Mouse (Mus musculus) kidney, adult 8-10 months (tissue): ENCODE results near the gene Atf5.
A peak's percentile ranks its signal among the peaks of the same experiment; 100 is the strongest.

Experiments used
- DNase-seq, 2 experiments: peaks; one replicate each; pipeline ENCODE4 v3.0.0; 2022

The Atf5 gene

DNA sequence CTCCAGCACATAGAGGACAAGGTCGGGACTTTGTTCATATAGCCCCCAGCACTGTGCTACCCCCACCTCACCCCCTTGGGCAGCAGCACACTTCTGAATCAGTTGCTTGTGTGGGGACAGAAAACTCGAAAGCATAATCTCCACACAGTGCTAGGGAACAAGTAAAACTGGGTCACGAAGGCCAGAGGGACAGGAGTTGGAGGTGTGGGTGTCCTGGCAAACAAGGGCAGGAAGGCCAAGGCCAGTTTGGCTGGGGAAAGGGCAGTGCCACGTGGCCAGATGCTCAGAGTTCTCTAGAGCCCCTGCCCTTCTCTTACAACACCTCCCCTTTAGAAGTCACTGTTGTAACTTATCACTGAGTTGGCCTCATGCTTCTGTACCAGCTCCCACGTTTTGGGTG, 3.4 kb upstream of the Atf5 start:
- peak in 1 of 2 experiments; percentile 0 for DNase-seq

- DNase-seq = peak in 1 of 2 experiments; percentile 0
Measured at GRCm38 (mm10) chr7:44819391-44819790, 2.9 kb upstream of the Atf5 start.

DNA sequence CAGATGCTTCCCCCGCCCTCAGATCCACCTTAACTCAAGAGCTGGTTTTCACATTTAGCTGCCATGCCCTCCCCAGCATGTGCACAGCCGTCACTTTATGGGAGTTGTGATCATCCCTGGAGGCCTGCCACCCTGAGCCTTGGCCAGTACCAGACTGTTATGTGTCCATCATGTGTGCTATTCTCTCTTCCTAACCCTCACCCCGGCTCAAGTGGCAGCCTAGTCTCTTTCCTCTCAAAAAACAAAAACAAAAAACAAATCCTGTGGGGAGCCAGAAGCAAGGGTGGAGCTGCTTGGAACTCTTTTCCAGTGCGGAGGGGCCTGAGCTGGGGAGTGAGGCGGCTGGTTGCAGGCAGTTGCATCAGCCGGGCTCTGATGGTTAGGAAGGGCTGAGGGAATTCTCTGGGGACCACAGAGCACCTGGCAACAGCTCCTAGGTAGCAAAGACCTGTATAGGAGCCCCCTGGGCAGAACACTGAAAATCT, 2.3 kb upstream of the Atf5 start:
- peak in 1 of 2 experiments; percentile 9 for DNase-seq

DNA sequence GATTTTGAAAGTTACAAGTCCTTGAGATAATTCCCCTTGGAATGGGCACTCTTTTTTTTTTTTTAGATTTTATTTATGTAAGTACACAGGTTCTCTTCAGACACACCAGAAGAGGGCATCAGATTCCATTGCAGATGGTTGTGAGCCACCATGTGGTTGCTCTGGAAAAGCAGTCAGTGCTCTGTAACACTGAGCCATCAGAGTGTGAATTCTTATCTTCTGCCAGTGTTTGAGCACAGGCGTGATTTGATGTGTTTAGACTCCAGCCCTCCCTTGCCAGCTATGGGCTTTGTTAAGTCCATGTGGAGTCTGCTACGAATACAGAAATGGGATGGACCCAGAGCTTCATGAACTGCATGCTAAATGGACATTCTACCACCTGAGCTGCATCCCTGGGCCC, 1.7 kb upstream of the Atf5 start:
- peak in 1 of 2 experiments; percentile 0 for DNase-seq

DNA sequence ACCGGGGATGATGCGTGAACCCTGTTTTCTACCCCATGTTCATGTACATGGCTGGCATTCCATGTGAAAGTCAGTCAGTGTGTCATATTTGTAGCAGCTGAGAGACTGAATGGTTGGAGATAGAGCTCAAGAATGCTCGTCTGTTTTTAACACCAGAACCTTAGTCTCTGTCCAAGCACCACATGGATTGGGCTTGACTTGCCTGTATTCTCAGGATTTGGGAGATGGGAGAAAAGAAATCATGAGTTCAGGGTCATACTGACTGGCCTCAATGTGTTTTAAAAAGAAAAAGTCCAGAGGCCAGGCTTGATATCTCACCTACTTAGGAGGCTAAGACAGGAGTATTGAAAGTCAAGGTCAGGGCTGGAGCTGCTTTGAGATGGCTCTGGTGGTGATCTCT, 983 bp upstream of the Atf5 start:
- DNase-seq = no peak

- DNase-seq = peak; percentile 99
Measured at GRCm38 (mm10) chr7:44815721-44816469, 563 bp downstream of the Atf5 start, which contains the start of the genes Nup62 and Il4i1. Gene Nup62, plus strand, starts transcription at chr7:44816088. Gene Il4i1, plus strand, starts transcription at chr7:44816387.

DNA sequence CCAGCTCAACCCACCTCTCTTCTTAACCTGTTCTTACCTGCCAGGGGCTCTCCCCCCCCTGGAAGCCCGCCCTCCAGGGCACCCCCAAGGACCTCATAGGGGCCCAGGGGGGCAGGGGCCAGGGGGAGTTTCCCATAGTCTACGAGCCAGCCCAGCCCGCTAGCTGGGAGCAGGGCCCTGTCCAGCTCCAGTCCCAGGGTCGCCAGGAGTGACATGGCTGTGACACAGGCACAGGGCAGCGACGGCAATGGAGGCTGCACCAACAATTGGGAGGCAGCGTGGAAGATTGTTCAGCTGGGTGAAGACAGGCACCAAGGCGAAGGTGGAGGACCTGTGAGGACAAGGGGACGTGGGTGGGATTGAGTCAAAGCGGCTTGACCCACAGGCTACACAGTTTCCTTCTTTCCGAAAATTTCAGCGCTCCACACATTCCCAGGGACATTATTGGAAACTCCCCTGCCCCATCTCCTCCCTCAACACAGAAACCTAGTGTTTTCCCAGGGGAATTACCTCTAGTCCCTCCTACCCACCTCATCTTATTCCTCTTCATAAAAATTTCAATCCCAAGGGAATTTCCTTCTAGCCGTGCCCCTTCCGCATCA, 1.4 kb downstream of the Atf5 start:
- DNase-seq = peak in 1 of 2 experiments; percentile 18

GRCm38 (mm10) chr7:44814423-44814822, 2.0 kb downstream of the Atf5 start:
- DNase-seq = no peak

DNA sequence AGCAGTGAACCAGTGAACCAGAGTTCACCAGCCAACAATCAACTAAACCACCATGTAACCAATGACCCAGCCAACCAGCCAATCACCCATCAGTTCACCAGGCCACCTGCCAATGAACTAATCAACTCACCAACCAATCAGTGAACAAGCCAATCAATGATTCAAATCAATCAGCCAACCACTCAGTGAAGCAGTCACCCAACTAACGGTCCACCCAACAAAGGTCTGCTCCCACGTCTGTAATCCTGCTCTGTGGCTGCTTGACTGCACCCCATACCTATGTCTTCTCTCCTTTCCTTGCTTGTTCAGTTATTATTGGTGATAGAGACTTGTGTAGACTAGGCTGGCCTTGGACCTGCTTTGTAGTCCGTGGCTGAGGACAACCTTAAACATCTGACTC, 2.5 kb downstream of the Atf5 start:
- DNase-seq = no peak

- no peak for DNase-seq
Measured at GRCm38 (mm10) chr7:44812651-44813325, 3.7 kb downstream of the Atf5 start.

GRCm38 (mm10) chr7:44810819-44811557, 5.5 kb downstream of the Atf5 start:
- DNase-seq = no peak

DNA sequence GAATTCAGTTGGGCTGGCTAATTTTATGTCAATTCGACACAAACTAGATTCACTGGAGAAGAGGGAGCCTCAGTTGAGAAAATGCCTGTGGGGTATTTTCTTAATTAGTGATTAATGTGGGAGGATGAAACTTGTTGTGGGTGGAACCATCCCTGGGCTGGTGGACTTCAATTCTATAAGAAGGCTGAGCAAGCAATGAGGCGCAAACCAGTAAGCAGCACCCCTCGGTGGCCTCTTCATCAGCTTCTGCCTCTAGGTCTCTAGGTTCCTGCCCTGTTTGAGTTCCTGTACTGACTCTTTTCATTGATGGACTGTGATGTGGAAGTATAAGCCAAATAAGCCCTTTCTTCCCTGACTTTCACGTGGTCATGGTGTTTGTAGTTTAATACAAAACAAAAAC, 6.1 kb downstream of the Atf5 start:
- no peak for DNase-seq

DNA sequence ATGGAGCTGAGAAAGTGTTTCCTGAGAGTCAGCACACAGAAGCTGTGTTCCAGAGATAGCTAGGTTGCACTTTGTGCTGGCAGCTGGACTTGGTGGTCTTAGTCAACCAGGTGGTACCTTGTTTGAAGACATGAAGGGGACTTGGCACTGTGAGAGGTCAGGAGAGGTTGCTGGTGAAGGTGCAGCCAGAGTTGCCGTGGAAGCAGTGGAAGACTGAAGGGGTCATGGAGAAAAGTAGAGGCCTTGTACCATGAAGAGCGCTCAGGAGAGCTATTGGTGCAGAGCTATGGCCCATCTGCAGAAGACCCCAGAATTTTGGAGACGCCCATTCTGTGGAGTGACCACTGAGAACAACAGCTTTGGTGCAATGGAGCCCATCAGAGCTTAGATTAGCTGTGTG, 7.0 kb downstream of the Atf5 start:
- DNase-seq = no peak

DNA sequence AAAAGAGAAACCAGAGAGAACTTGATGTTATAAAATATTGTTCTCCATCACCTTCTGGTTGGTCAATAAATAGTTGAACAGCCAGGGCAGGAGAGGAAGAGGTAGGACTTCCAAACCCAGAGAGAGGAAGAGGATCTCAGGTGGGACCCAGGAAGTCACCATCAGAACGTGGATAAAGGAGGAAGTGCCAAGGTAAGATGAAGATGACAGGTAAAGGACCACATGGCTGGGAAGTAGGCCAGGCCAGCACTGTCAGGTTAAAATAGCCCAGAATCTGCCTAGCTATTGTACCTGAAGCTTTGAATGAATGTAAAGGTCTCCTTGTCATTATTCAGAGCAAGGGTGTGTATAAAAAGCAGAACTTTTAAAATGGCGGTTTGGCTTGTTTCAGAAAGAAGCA, 7.5 kb downstream of the Atf5 start:
- no peak for DNase-seq

GRCm38 (mm10) chr7:44792781-44793180, 23.7 kb downstream of the Atf5 start:
- no peak for DNase-seq

DNA sequence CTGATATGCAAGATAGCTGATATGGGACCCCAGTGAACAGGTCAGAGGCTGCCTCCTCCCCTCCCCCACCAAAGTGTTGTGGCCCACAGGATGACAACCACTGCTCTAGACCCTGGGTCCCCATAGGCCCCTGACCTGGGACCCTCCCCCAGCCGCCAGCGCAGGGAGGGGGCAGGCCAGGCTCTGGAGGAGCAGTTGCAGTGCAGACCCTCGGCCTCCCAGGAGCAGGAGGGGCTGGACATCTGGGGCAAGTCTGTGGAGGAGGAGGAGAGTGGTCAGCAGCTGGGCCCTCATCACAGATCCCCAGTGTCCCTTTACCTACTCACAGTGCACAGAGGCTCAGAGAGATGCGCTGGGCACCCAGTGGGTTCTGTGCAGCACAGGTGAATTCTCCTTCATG, 26.4 kb downstream of the Atf5 start:
- DNase-seq = no peak

GRCm38 (mm10) chr7:44789531-44789930, 26.9 kb downstream of the Atf5 start:
- DNase-seq = no peak

GRCm38 (mm10) chr7:44780101-44780500, 36.4 kb downstream of the Atf5 start:
- no peak for DNase-seq

DNA sequence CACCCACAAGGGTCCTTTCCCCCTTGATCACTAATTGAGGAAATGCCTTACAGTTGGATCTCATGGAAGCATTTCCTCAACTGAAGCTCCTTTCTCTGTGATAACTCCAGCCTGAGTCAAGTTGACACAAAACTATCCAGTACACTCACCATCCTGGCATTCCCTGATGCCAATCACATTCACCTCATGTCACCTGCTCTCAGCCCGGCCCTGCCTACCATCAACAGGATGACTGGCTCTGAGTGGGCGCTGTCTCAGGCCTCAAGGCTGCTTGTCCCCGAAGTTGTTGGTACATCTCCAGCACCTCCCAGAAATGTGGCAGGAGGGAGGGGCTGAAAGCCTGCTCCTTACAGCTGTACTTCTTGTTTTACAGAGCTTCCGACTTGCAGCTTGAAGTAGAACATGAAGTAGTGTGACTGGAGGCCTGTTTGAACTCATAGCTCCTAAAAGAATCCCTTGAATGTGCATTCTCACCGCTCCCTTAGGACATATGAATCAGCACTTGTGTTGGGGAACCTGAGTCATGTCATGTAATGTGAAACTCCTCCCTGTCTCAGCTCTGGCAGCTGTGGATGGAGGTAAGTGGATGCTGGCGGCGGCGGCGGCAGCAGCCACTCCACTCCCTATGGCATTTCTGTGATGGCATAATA, 39.5 kb downstream of the Atf5 start:
- no peak for DNase-seq

GRCm38 (mm10) chr7:44772591-44773204, 43.8 kb downstream of the Atf5 start:
- no peak for DNase-seq

GRCm38 (mm10) chr7:44770046-44770578, 46.3 kb downstream of the Atf5 start:
- DNase-seq = peak; percentile 50 to 78

DNA sequence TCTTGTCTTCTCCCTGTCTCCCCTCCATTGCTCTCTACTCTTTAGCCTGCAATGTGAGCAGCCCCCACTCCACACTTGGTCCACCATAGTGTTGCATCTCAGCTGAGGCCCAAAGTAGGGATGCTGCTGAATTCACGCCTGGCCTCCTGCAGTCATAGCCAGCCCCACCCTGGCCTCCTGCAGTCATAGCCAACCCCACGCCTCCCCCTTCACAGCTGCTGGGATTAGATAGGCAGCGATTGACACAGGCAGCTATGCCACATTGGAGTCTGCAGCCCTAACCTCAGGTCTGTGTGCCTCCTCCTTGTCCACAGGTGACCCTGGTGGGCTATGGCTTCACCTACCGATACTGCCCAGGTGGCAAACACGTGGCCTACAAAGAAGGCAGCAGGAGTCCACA, 48.3 kb downstream of the Atf5 start:
- DNase-seq = no peak
